Mouse (Mus musculus) MEL (cell line): ENCODE results near the gene Txnrd2.

Experiments used
- CTCF ChIP-seq, 3 experiments: IDR thresholded peaks in 2 of 3; conservative IDR thresholded peaks in 1 of 3; 2 replicates each; pipeline ENCODE4 v1.5.1; 2011 to 2012; ENCODE audit warnings: low read length in 3 of 3, low read depth in 2 of 3, mild to moderate bottlenecking in 2 of 3, improper control_type of control experiment in 1 of 3, inconsistent platforms in 1 of 3, mixed read lengths in 1 of 3, moderate library complexity in 1 of 3; ENCODE audit not compliant: control insufficient read depth in 1 of 3, insufficient read depth in 1 of 3, poor library complexity in 1 of 3, severe bottlenecking in 1 of 3
- EP300 ChIP-seq, 2 experiments: IDR thresholded peaks; 2 replicates each; pipeline ENCODE4 v1.6.1; 2011; ENCODE audit warnings: improper control_type of control experiment in 2 of 2, low read length in 2 of 2, low read depth in 1 of 2, mild to moderate bottlenecking in 1 of 2
- MAX ChIP-seq: IDR thresholded peaks from 2 replicates; pipeline ENCODE4 v1.6.1; 2011; ENCODE audit warnings: low read length, improper control_type of control experiment
- MEF2A ChIP-seq: IDR thresholded peaks from 2 replicates; pipeline ENCODE4 v1.6.1; 2014; ENCODE audit warnings: low read depth, mild to moderate bottlenecking, inconsistent platforms, low read length, improper control_type of control experiment; ENCODE audit not compliant: poor library complexity, insufficient replicate concordance, severe bottlenecking; ENCODE audit errors: extremely low read depth
- POLR2AphosphoS2 ChIP-seq: IDR thresholded peaks from 2 replicates; pipeline ENCODE4 v1.6.1; 2011; ENCODE audit warnings: low read length, improper control_type of control experiment
- RCOR1 ChIP-seq: IDR thresholded peaks from 2 replicates; pipeline ENCODE4 v1.6.1; 2012; ENCODE audit warnings: low read depth, mild to moderate bottlenecking, inconsistent platforms, low read length, improper control_type of control experiment
- TBP ChIP-seq: IDR thresholded peaks from 2 replicates; pipeline ENCODE4 v1.8.0; 2011; ENCODE audit warnings: low read depth, low read length, improper control_type of control experiment
- USF2 ChIP-seq, 2 experiments: IDR thresholded peaks; 2 replicates each; pipeline ENCODE4 v1.6.1; 2011 to 2012; ENCODE audit warnings: improper control_type of control experiment in 2 of 2, low read length in 2 of 2, borderline replicate concordance in 1 of 2, inconsistent platforms in 1 of 2, low read depth in 1 of 2, mild to moderate bottlenecking in 1 of 2; ENCODE audit not compliant: insufficient read depth in 1 of 2

- no peak; the same call in 1 of the 2 replicates for TF ChIP-seq MAX
- no peak for TF ChIP-seq CTCF (IDR thresholded peaks at IDR 0.05 in 2 of 3, conservative IDR thresholded peaks at IDR 0.05 in 1 of 3; ENCODE audit: control insufficient read depth in 1 of 3, insufficient read depth in 1 of 3, low read depth in 2 of 3, low read length in 3 of 3, poor library complexity in 1 of 3, severe bottlenecking in 1 of 3)
- TF ChIP-seq TBP, result no peak
- TF ChIP-seq EP300 (IDR thresholded peaks at IDR 0.05; ENCODE audit: low read depth in 1 of 2, low read length in 2 of 2), result no peak
- no peak for TF ChIP-seq MEF2A
- no peak for TF ChIP-seq RCOR1
- TF ChIP-seq USF2 (IDR thresholded peaks at IDR 0.05; ENCODE audit: borderline replicate concordance in 1 of 2, insufficient read depth in 1 of 2, low read depth in 1 of 2, low read length in 2 of 2), result no peak
- no peak for TF ChIP-seq POLR2AphosphoS2
Measured at GRCm38 (mm10) chr16:18498996-18499395, 72.8 kb downstream of the Txnrd2 start.
